Mouse (Mus musculus): Measurements from ENCODE around the gene Zfp444.

DNA sequence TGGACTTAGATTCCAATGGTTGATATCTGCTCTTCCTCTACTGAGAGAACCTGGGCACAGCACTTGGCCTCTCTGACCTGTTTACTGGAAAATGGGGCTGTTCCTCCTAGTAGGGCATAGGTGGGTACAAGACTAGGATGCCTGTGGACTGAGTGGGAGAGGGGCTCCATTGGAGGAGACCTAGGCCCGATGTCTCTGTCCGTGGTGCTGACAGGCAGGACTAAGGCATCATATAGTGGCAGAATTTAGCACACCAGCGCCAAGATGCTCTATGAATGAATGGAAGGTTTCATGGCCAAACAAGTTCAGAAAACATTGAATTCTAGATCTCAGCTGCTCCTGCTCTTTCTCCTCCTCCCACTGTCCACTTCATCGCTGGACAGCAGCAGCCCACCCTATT is 41.7 kb upstream of the Zfp444 start:
- TF ChIP-seq CTCF (IDR thresholded peaks at IDR 0.05; ENCODE audit: low read depth) (no peak), EP300 (IDR thresholded peaks at IDR 0.05; ENCODE audit: low read depth) (no peak)

Data from liver, postnatal 0 days (tissue).